Mouse (Mus musculus) heart, adult 2 months (tissue): ENCODE data around the gene Lrrfip2.
A peak's percentile ranks its signal among the peaks of the same experiment; 100 is the strongest.

Experiments
- EP300 ChIP-seq: fragments of 200-500 bp; IDR thresholded peaks from 2 replicates; pipeline ENCODE4 v1.6.1; 2011; ENCODE audit warnings: low read depth, low read length, control low read depth; ENCODE audit not compliant: insufficient read depth
- POLR2A ChIP-seq: fragments of 200-500 bp; IDR thresholded peaks from 2 replicates; pipeline ENCODE4 v1.6.1; 2011; ENCODE audit warnings: mild to moderate bottlenecking, low read depth, low read length, control low read depth; ENCODE audit not compliant: insufficient read depth

DNA sequence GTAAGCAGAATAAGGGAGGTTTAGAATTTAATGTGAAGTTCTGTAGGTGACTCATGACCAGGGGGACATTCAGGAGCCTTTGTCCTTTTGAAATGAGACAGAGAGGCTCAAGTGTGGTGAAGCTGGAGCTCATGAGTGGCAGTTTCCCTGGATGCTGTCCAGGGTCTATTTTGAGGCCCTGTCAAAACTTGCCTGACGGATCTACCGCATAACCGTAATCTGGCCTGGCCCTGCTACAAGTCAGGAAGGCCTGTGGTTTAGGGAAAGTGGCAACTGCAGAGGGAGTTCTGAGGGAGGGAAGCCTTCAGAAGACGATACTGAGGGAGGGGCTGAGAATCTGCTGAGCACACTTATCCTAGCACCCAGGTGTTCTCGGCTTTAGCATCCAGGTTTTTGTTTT is 5.1 kb downstream of the Lrrfip2 start:
- TF ChIP-seq EP300 = 0 out of 2 replicates have a peak, but pooled peaks have one; percentile 61
- TF ChIP-seq POLR2A = peak; percentile 39; the same call in 1 of the 2 replicates
